Mouse (Mus musculus) megakaryocyte, embryonic 14.5 days (primary cell): Measurements from ENCODE around the gene Stk11. TPM values are rescaled to one million over a fixed set of nuclear protein-coding genes. Genes with fewer than 3 reads are reported as not detected.

ENCODE experiments used
- H3K27me3 ChIP-seq: replicated peaks from 2 replicates; pipeline ENCODE3; 2012; ENCODE audit warnings: inconsistent platforms
- H3K36me3 ChIP-seq: replicated peaks from 2 replicates; pipeline ENCODE3; 2012; ENCODE audit warnings: low read length, inconsistent platforms, mixed read lengths
- H3K4me1 ChIP-seq: 2 replicates; pipeline ENCODE4 v1.6.1; 2012; ENCODE audit warnings: inconsistent platforms
- H3K4me3 ChIP-seq: replicated peaks from 2 replicates; pipeline ENCODE3; 2012; ENCODE audit warnings: moderate library complexity, mild to moderate bottlenecking, inconsistent platforms
- H3K9me3 ChIP-seq: 2 replicates; pipeline ENCODE4 v1.6.1; 2012; ENCODE audit warnings: inconsistent platforms
- FLI1 ChIP-seq: IDR thresholded peaks from 2 replicates; pipeline ENCODE4 v1.6.1; 2012; ENCODE audit warnings: low read length, inconsistent platforms, mixed read lengths
- GATA1 ChIP-seq: IDR thresholded peaks from 3 replicates; pipeline ENCODE4 v1.6.1; 2012; ENCODE audit warnings: mixed read lengths, low read length, inconsistent platforms, borderline replicate concordance
- polyA plus RNA-seq: library from polyadenylated mRNA; stranded (reverse); fragments of >175 nt; gene quantifications from 2 replicates; pipeline ENCODE4 v1.2.3, GENCODE M21; 2012; ENCODE audit warnings: low replicate concordance; ENCODE audit not compliant: insufficient read depth

The Stk11 gene
- polyA plus RNA-seq, 1 experiment, result 200 TPM

DNA sequence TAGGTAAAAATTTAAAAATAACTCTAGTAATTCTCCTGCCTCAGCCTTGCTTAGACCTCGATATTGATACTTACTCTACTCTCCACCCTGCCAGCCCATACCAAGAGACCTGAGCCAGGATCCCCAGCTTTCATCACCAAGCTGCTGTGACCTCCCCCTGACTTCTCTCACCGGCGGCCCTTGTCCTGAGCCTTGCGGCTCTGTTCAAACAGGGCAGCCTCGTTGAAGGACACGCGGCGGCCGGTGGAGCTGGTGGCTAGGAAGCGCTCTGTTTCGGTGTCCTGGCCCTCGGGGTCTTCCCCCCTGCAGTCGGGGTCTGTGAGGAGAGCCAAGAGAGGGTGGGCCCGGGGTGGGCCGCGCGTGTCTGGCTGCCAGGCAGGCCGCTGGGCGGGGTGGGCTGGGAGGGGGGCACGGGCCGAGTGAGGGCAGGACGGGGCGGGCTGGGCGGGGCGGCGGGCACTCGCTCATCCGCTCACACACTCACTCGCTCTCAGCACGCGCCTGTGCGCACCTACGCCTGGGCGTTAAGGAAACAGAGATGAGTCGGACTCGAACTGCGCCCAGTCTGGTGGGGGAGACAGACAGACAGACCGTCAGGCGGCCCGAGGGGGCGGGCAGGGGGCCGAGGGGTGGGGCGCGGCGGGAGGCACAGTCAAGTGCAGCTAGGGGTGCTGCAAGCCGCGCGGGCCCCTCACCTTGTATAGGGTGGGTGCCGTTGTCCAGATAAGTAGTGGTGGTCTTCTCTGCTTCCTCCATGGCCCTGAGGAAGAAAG is 20.8 kb downstream of the Stk11 start:
- Histone ChIP-seq H3K36me3 (peaks cover 50% of the 10 kb centered on the region), H3K4me3 (no peak overlapping the region), H3K4me1 (peaks cover 73% of the 10 kb centered on the region), H3K27me3 (peaks cover 10% of the 10 kb centered on the region), H3K9me3 (no peaks in the 10 kb centered on the region)
- no peak for TF ChIP-seq FLI1
- TF ChIP-seq GATA1, result no peak

DNA sequence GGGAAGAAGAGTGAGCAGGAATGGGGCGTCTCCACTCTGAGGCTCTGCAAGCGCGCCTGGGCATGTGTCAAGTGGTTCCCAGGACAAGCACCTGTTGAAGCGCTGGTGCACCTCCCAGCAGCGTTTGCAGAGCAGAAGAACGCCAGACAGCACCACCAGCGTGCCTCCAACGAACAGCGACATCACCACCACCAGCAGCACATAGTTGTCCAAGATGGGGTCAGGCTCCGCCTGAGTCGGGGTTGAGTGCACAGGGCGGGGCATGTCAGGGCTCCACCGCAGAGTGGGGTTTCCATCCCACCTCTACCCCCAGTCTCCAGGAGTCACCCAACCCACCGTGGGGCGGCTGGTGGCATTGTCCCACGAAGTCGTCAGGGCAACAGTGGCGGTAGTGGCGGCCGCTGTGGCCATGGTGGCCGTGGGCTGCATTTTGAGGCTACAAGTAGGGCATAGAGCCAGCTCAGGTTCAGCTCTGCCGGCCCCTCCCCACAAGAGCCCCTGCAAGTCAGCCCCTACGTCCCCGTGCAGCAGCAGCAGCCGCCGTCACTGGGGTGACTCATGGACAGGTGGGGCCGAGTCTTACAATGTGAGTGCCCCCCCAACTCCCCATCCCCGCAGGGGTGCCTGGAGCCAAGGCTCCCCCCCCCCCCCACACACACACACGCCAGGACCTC is 21.5 kb downstream of the Stk11 start:
- Histone ChIP-seq H3K9me3 (no peaks in the 10 kb centered on the region), H3K4me1 (peaks cover 66% of the 10 kb centered on the region), H3K36me3 (peaks cover 43% of the 10 kb centered on the region), H3K4me3 (peak overlapping the region; percentile 59), H3K27me3 (peaks cover 10% of the 10 kb centered on the region)
- TF ChIP-seq FLI1, result no peak
- no peak for TF ChIP-seq GATA1

DNA sequence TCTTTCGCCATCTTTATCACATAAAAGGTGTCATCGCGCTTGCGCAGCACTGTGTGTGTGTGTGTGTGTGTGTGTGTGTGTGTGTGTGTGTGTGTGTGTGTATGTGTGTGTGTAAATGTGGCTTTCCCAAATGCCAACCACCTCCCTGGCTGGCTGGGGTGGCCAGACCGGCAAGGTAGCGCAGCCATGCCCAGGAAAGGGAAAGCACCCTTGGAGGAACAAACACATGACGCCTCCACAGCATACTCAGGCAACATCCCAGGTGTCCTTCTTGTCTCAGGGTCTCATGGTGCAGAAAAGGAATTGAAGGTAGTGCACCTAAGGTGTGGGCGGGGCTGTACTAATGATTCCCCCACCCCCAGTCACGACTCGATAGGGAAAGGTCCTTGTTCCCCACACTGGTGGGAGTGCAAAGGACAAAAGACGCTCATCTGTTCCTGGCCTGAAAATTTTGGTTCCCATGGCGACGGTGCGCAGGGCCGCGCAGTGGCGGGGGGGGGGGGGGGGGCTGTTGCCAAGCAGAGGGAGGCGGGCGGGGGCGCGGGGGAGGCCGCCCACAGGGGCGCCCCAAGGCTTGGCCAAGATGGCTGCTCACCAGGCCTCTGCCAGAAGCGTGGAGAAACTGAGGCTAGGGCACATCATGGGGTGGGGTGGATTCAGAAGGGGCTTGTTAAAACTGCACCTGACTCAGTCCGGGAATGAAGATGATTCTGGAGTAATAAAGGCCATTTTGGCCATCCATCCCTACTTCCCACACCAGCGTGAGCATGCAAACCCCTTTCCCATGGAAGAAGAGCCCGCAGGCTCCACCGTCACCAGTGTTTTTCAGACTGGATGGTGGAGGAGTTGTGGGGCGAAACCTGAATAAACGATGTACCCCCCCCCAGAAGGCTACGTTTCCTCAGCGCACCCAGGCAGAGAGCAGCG is 22.3 kb downstream of the Stk11 start:
- Histone ChIP-seq H3K36me3 (peaks cover 38% of the 10 kb centered on the region), H3K9me3 (no peaks in the 10 kb centered on the region), H3K4me3 (peak overlapping the region; percentile 95), H3K4me1 (peaks cover 66% of the 10 kb centered on the region), H3K27me3 (peaks cover 10% of the 10 kb centered on the region)
- no peak for TF ChIP-seq FLI1

DNA sequence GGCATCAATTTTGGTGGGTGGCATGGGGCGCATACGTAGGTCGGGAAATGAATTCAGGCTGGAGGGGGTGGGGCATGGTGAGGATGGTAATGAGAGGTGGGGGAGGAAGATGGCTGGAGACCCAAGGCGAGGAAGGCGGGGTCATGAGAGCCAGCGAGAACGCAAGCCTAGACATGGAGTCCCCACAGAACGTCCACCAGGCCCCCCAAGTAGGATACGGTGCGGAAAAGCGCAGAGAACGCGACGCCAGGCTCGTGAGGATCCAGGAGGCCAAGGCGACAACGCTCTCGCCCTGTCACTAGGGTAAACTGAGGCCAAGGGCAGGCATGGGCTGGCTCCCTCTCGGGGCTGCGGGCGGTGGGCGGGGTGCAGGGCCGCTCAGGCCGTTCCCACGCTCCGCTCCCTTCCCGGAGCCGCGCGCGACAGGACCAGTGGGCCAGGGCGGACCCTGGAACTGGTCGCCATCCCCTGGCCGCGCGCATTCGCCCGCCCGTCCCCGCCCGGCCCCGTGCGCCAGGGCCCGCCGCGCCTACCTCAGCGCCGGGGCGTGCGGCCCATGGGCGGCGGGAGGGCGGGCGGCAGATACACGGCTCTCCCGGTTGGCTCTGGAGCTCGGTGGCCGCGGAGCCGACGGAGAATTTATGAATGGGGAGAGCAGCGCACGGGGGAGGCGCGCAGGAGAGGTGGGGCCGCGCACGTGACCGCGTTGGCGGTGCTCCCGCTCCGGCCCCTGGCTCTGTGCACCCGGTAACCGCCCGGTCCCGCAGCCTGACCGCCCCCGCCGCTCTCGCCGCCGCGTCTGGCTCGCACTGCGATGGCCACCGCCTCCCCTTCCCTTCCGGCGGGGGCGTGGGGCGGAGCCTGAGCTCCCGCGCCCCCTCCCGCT is 23.2 kb downstream of the Stk11 start, which contains the start of gene Atp5d:
TSS of gene Atp5d (plus strand) at position 80 of the 886 bp plus-strand sequence.
- Histone ChIP-seq H3K27me3 (peaks cover 10% of the 10 kb centered on the region), H3K4me1 (peaks cover 66% of the 10 kb centered on the region), H3K4me3 (peak within 1 kb of the TSS; percentile 95)

DNA sequence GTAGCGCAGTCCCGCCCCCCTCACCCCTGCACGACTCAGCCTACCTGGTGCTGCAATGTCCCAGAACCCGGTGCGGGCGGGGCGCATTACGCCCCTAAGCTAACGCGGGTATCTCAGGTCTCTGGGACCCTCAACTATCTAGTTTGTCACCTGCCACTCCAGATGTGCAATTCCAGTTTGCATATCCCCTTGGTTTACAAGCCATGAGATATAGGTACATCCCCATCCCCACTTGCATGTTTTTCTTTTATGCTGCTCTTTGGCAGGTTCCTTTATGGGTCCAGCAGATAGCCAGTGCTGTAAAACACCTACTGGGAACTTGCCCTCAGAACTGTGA is 23.8 kb downstream of the Stk11 start:
- Histone ChIP-seq H3K4me3 (peak overlapping the region; percentile 95), H3K27me3 (peaks cover 10% of the 10 kb centered on the region), H3K9me3 (no peaks in the 10 kb centered on the region), H3K36me3 (peaks cover 36% of the 10 kb centered on the region), H3K4me1 (peaks cover 68% of the 10 kb centered on the region)
- TF ChIP-seq GATA1 (no peak), FLI1 (no peak)

More for the DNA sequence above, 23.2 kb downstream of the Stk11 start, which contains the start of gene Atp5d:
- no peaks in the 10 kb centered on the region for H3K9me3 ChIP-seq
- peaks cover 36% of the 10 kb centered on the region for H3K36me3 ChIP-seq
- no peak for TF ChIP-seq GATA1
- no peak for TF ChIP-seq FLI1

DNA sequence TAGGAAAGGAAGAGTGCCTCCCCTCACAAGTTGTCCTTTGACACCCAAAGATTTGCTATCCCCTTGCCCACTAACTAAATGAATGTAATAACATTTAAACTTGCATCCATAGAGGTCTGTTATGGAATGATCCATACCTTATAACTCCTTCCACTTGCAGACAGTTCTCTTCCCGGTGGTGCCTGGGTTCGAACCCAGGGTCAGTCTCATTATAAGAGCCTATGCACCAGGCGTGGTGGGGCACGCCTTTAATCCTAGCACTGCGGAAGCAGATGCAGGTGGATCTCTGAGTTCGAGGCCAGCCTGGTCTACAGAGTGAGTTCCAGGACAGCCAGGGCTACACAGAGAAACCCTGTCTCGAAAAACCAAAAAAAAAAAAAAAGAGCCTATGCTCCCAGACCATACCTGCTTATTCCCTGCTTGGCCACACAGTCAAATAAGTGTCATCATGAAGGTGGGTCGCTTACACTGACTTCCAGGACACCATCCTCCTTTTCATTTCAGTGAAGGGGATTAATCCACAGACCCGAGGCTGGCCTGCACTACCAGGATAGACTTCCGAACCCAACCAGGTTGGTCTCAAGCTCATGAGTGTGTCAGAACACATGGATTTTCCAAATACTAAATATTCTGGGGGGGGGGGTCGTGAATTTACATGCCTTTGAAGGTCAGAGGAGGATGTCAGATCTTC is 24.5 kb downstream of the Stk11 start:
- Histone ChIP-seq H3K27me3 (peaks cover 10% of the 10 kb centered on the region), H3K4me1 (peaks cover 75% of the 10 kb centered on the region), H3K4me3 (peak overlapping the region; percentile 98), H3K36me3 (peaks cover 36% of the 10 kb centered on the region), H3K9me3 (no peaks in the 10 kb centered on the region)
- TF ChIP-seq GATA1 (no peak), FLI1 (no peak)

DNA sequence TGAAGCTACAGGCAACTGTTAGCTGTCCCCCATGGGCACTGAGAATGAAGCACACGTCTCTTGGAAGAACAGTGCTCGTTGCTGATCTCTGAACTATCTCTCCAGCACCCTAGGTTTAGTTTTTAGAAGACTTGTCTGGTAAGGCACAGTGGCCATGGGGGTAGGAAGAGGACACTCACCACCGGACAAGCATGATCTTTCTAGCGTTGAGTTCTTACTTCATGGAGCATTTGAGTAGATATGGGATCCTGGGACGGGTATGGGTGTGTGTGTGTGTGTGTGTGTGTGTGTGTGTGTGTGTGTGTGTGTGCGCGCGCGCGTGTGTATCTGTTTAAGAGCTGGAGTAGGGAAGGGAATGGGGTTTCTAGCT is 25.0 kb downstream of the Stk11 start, which contains the start of gene Cbarp:
TSS of gene Cbarp (minus strand) at position 170 of the 370 bp plus-strand sequence.
- TF ChIP-seq GATA1 (no peak), FLI1 (no peak)
- Histone ChIP-seq H3K9me3 (no peaks in the 10 kb centered on the region), H3K36me3 (peaks cover 37% of the 10 kb centered on the region), H3K4me3 (peak within 1 kb of the TSS; percentile 98), H3K4me1 (peaks cover 81% of the 10 kb centered on the region), H3K27me3 (peaks cover 10% of the 10 kb centered on the region)

DNA sequence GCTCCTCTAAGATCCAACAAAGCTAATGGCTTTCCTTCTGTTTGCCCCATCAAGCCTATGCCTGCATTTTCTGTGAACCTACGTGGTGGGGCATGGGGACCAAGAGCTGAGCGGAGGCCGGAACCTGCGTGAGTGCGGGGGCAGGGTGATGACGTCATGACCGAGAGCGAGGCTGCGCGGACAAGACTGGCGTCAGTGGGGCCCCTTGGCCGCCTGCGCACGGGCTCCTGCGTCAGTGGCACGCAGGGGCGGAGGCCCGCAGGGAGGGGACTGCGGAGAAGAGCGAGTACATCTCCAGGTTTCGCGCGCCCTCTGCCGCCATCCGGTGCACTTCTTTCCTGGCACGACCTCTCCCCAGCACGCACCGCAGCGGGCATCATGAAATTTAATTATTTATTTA is 25.6 kb downstream of the Stk11 start:
- Histone ChIP-seq H3K27me3 (peaks cover 10% of the 10 kb centered on the region), H3K4me3 (peak overlapping the region; percentile 98), H3K36me3 (peaks cover 38% of the 10 kb centered on the region), H3K9me3 (no peaks in the 10 kb centered on the region), H3K4me1 (peaks cover 86% of the 10 kb centered on the region)
- TF ChIP-seq FLI1 (peak; percentile 35; the same call in 1 of the 2 replicates), GATA1 (no peak)
